Mouse (Mus musculus): ENCODE data around the gene Ibsp.

DNA sequence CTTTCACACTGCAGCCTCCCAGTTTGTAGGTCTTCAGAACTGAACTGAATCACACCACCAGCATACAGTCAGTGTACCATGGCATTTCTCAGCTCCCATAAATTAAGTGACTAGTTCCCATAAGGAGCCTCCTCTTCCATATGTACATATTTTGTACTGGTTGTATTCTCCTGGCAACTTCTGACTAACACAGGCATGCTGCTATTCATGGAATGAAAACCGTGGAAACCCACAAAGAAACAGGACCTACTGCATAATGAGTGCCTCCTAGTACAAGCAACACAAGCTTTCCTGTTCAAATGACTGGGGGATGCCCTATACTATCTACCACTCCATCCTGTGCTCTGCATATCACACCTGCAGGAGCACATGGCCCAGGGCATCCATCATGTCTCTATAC is 52.1 kb downstream of the Ibsp start:
- TF ChIP-seq EP300 (IDR thresholded peaks at IDR 0.05; ENCODE audit: low read depth) (no peak), CTCF (IDR thresholded peaks at IDR 0.05; ENCODE audit: low read depth) (no peak)

Data from heart, postnatal 0 days (tissue).